Mouse (Mus musculus) stomach, postnatal 0 days (tissue): ENCODE measurements around the gene A930017K11Rik.

Experiments used
- CTCF ChIP-seq: IDR thresholded peaks from 2 replicates; pipeline ENCODE4 v1.5.1; 2016; ENCODE audit warnings: antibody characterized with exemption, low read depth, mild to moderate bottlenecking, moderate library complexity
- EP300 ChIP-seq: optimal IDR thresholded peaks from 2 replicates; pipeline ENCODE3; 2016; ENCODE audit warnings: antibody characterized with exemption

DNA sequence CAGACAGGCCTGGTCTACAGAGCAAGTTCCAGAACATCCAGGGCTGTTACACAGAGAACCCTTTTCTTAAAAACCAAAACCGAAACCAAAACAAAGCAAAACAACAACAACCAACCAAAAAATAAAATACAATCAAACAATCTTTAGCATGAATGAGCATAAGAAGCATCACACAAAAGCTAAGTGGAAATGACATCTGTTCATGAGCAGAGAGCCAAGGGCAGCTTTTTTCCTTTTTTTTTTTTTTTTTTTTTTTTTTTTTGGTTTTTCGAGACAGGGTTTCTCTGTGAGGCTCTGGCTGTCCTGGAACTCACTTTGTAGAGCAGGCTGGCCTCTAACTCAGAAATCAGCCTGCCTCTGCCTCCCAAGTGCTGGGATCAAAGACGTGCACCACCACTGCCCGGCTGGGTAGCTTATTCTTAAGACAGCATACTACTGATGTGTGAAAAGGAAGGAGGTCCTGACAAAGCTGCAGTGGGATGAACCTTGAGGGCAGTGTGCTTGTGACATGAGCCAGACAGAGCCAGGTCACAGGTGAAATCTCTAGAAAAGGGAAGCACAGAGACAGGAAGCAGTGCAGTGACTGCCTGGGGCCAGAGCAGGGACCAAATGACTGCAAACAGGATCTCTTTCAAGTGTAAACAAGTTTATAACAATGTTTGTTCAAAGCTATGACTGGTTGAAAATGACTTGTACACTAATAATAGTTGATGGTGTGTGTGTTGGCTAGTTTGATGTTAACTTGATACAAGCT is 18.8 kb upstream of the A930017K11Rik start:
- no peak for TF ChIP-seq CTCF
- TF ChIP-seq EP300, result no peak
